Mouse (Mus musculus): ENCODE measurements around the gene Anapc1.

GRCm38 (mm10) chr2:128714724-128715241, 27.6 kb upstream of the Anapc1 start:
- no peak for TF ChIP-seq CTCF (IDR thresholded peaks at IDR 0.05; ENCODE audit: control insufficient read depth, insufficient read depth, low read length)
- TF ChIP-seq POLR2A (IDR thresholded peaks at IDR 0.05; ENCODE audit: borderline replicate concordance, control insufficient read depth, low read depth, low read length), result no peak
